Mouse (Mus musculus) G1E (cell line): ENCODE measurements at regions not wholly inside any gene's neighbourhood (a gene's known extent, or its start where the extent isn't known, plus 50 kb on each side); places are given as distances from the start of the nearest gene placed in this dataset.

Experiments used
- CTCF ChIP-seq: IDR thresholded peaks from 2 replicates; pipeline ENCODE4 v1.5.1; 2012; ENCODE audit warnings: low read depth, low read length, inconsistent platforms, mixed read lengths
- GATA1 ChIP-seq: IDR thresholded peaks from 2 replicates; pipeline ENCODE4 v1.6.1; 2012; ENCODE audit warnings: borderline replicate concordance, low read length, inconsistent platforms, mixed read lengths
- POLR2AphosphoS5 ChIP-seq: IDR thresholded peaks from 2 replicates; pipeline ENCODE4 v1.6.1; 2012; ENCODE audit warnings: low read depth, low read length, inconsistent platforms; ENCODE audit not compliant: insufficient replicate concordance

- TF ChIP-seq CTCF: no peak
- no peak for TF ChIP-seq POLR2AphosphoS5
- no peak for TF ChIP-seq GATA1
These were observed 574.4 kb downstream of the Dok5 start for GRCm38 (mm10) chr2:171306000-171306399.
